Mouse (Mus musculus) kidney, embryonic 16.5 days (tissue): ENCODE measurements around the gene Psmd3. TPM values are rescaled to one million over a fixed set of nuclear protein-coding genes. Genes with fewer than 3 reads are reported as not detected.
A peak's percentile ranks its signal among the peaks of the same experiment; 100 is the strongest.

ENCODE experiments used
- ATAC-seq: fragments of 200-750 bp; cut with Nextera tagmentation; 2 replicates; pipeline ENCODE4 v1.8.0; 2017; ENCODE audit warnings: moderate TSS enrichment; ENCODE audit not compliant: low FRiP score, low TSS enrichment
- H3K27ac ChIP-seq: fragments of 300-500 bp; sonication (generic); 2 replicates; pipeline ENCODE4 v1.5.1; 2014; ENCODE audit warnings: low read length
- H3K27me3 ChIP-seq: fragments of 300-500 bp; sonication (generic); 2 replicates; pipeline ENCODE4 v1.6.1; 2014; ENCODE audit warnings: low read length, control low read depth, mixed read lengths; ENCODE audit not compliant: insufficient read depth
- H3K36me3 ChIP-seq: fragments of 300-500 bp; sonication (generic); 2 replicates; pipeline ENCODE4 v1.6.1; 2014; ENCODE audit warnings: low read length, control low read depth, mixed read lengths; ENCODE audit not compliant: insufficient read depth
- H3K4me1 ChIP-seq: fragments of 300-500 bp; sonication (generic); 2 replicates; pipeline ENCODE4 v1.6.1; 2014; ENCODE audit warnings: low read length, control low read depth, mixed read lengths; ENCODE audit not compliant: insufficient read depth
- H3K4me2 ChIP-seq: fragments of 300-500 bp; sonication (generic); replicated peaks from 2 replicates; pipeline ENCODE4 v1.6.1; 2014; ENCODE audit warnings: low read depth, low read length
- H3K4me3 ChIP-seq: fragments of 300-500 bp; sonication (generic); 2 replicates; pipeline ENCODE4 v1.5.1; 2014; ENCODE audit warnings: mild to moderate bottlenecking, low read length
- H3K9ac ChIP-seq: fragments of 300-500 bp; sonication (generic); replicated peaks from 2 replicates; pipeline ENCODE4 v1.6.1; 2014; ENCODE audit warnings: low read length
- H3K9me3 ChIP-seq: fragments of 300-500 bp; sonication (generic); 2 replicates; pipeline ENCODE4 v1.6.1; 2016; ENCODE audit warnings: low read length, control low read depth
- WGBS: fragments of 180-500 bp; shearing (Covaris S2); extraction: QIAGEN DNeasy Blood & Tissue Kit; methylation state at CpG from one replicate; pipeline ENCODE4 v1.1.7; 2014; 5-methylcytosine and 5-hydroxymethylcytosine counted together
- polyA plus RNA-seq: library from polyadenylated mRNA; unstranded; fragments of >200 nt; fragmentation: Nextera tagmentation; extraction: Ambion mirVana; gene quantifications from 2 replicates; pipeline ENCODE4 v1.2.1, GENCODE M21; 2015

The Psmd3 gene
- polyA plus RNA-seq, 1 experiment from 2014 or later = 303 TPM

DNA sequence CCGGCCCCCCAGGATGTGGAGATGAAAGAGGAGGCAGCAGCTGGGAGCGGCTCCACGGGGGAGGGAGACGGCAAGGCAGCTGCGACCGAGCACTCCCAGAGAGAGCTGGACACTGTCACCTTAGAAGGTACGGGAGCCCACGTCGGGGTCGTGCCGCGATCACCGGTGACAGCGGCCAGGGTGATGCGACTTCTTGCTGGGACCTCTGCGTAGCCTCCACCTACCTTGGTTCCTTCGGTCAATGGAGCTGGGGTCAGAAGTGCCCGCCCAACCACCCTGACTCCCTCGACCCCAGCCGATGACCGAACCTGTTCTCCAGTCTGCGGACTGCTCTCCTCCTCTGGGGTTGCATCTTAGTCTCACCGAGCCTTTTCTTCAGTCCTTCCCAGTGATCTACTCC lies 457 bp downstream of the Psmd3 start:
- ATAC-seq = peak; percentile 13
- H3K9ac ChIP-seq = peak overlapping the region; percentile 99
- H3K4me2 ChIP-seq = peak overlapping the region; percentile 83
- H3K9me3 ChIP-seq = no peaks in the 10 kb centered on the region
- WGBS = under 1% methylated on average over 23 of the region's 23 CpGs
- H3K4me3 ChIP-seq = peak overlapping the region; percentile 97
- H3K27ac ChIP-seq = peak overlapping the region; percentile 81
- H3K4me1 ChIP-seq = peaks cover 42% of the 10 kb centered on the region
- H3K36me3 ChIP-seq = peaks cover 26% of the 10 kb centered on the region
- no peaks in the 10 kb centered on the region for H3K27me3 ChIP-seq

DNA sequence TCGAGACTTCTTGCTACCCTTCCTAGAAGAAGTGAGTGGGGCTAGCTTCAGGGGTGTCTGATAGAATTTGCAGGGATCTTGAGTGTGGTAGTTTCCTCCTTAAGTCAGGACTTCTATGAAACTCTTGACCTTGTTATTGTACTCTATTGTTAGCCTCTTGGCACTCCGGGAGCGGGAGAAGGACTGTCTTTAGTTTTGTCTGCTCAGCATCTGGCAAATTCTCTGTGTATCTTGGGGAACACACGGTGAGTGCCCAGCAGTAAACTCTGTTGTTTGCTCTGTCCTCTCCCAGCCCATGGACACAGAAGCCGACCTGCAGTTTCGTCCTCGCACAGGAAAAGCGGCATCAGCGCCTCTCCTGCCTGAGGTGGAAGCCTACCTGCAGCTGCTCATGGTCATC lies 3.3 kb downstream of the Psmd3 start:
- H3K4me1 ChIP-seq = peaks cover 42% of the 10 kb centered on the region
- 0 out of 2 replicates have a peak overlapping the region, but pooled peaks have one; percentile 26 for H3K9ac ChIP-seq
- 92% methylated on average over 9 of the region's 9 CpGs for WGBS
- no peak overlapping the region for H3K4me2 ChIP-seq
- no peak overlapping the region for H3K4me3 ChIP-seq
- no peak for ATAC-seq
- H3K9me3 ChIP-seq = no peaks in the 10 kb centered on the region
- H3K36me3 ChIP-seq = peaks cover 49% of the 10 kb centered on the region
- no peaks in the 10 kb centered on the region for H3K27me3 ChIP-seq
- H3K27ac ChIP-seq = peak overlapping the region; percentile 91

DNA sequence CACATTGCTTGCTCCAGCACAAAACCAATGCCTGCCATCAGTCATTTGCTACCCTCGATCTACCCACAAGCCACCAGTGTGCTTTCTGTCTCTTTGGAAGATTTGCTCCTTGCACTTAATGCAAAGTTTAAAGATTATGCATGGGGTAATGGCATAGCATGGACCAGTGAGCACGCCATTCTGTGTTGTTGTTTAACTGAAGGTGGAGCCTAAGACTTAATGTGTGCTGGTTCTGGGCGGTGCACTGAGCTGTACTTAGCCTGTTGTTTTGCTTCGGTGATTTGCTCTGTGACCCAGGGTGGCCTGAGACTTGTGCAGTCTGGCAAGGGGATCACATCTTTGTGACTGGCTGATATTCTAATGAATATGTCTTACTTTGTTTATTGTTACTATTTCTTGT lies 4.6 kb downstream of the Psmd3 start:
- no peak overlapping the region for H3K4me3 ChIP-seq
- H3K9ac ChIP-seq = no peak overlapping the region
- WGBS = 57% methylated on average over 4 of the region's 4 CpGs
- H3K4me2 ChIP-seq = no peak overlapping the region
- peak overlapping the region; percentile 91 for H3K27ac ChIP-seq
- peaks cover 62% of the 10 kb centered on the region for H3K36me3 ChIP-seq
- ATAC-seq = peak; percentile 74
- no peaks in the 10 kb centered on the region for H3K9me3 ChIP-seq
- peaks cover 36% of the 10 kb centered on the region for H3K4me1 ChIP-seq
- H3K27me3 ChIP-seq = no peaks in the 10 kb centered on the region

DNA sequence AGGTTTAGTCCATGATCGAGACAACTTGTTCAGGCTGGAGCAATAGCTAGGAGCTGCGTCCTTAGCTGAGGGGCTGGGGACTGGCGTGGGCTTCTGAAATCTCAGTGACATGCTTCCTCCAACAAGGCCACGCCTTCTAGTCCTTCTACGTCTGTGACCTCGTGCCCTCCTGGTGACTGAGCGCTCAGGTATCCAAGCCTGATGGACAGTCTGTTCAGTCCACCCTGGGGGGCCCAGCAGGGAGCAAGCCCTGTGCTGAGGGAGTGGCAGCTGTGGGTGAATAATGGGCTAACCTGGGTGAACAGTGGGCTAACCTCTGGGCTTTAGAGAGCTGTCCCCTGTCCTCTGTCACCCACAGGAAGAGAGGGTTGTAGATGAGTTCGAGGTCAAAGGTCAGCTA lies 5.7 kb downstream of the Psmd3 start:
- Histone ChIP-seq H3K27me3 (no peaks in the 10 kb centered on the region), H3K36me3 (peaks cover 70% of the 10 kb centered on the region), H3K27ac (peak overlapping the region; percentile 88), H3K9ac (no peak overlapping the region), H3K4me3 (no peak overlapping the region), H3K9me3 (no peaks in the 10 kb centered on the region), H3K4me2 (no peak overlapping the region), H3K4me1 (peaks cover 36% of the 10 kb centered on the region)
- no peak for ATAC-seq
- 77% methylated on average over 8 of the region's 8 CpGs for WGBS

DNA sequence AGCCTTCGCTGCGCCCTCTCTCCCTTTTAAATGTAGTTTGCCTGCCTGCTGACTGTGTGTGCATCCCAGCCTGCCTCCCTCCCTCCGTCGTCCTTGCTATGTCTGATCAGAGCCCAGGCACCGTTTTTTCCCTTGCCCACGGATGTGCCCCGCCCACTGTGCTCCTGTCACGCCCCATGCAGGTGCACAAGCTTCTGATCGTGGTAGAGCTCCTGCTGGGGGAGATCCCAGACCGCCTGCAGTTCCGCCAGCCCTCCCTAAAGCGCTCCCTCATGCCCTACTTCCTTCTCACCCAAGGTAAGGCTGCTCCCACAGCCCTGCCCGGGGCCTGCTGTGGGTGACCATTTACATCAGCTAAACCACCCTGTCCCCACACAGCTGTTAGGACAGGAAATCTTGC lies 10.8 kb downstream of the Psmd3 start:
- WGBS = 66% methylated on average over 13 of the region's 13 CpGs
- no peak for ATAC-seq
- H3K27me3 ChIP-seq = no peaks in the 10 kb centered on the region
- no peak overlapping the region for H3K4me2 ChIP-seq
- no peak overlapping the region for H3K4me3 ChIP-seq
- H3K9ac ChIP-seq = no peak overlapping the region
- H3K4me1 ChIP-seq = no peaks in the 10 kb centered on the region
- H3K36me3 ChIP-seq = peaks cover 74% of the 10 kb centered on the region
- H3K9me3 ChIP-seq = no peaks in the 10 kb centered on the region
- H3K27ac ChIP-seq = no peak overlapping the region

DNA sequence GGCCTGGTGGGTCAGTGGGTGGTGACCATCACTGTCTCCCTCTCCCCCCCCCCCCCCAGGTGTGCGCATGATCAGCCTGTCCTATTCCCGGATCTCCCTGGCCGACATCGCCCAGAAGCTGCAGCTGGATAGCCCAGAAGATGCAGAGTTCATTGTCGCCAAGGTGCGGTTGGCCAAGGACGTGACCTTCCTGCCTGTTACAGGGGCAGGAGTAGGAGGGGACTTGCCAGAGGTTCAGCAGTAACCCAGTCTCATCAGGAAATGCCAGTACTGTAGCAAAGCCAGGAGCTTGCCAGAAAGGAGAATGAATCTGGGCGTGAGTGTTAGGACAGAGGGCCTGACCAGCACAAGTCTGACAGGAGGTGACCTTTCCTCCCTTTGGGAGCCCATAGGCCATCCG lies 11.4 kb downstream of the Psmd3 start:
- Histone ChIP-seq H3K4me2 (no peak overlapping the region), H3K4me1 (no peaks in the 10 kb centered on the region), H3K27ac (no peak overlapping the region), H3K36me3 (peaks cover 70% of the 10 kb centered on the region), H3K27me3 (no peaks in the 10 kb centered on the region), H3K9me3 (no peaks in the 10 kb centered on the region), H3K9ac (no peak overlapping the region), H3K4me3 (no peak overlapping the region)
- WGBS = 88% methylated on average over 8 of the region's 9 CpGs
- ATAC-seq = no peak

DNA sequence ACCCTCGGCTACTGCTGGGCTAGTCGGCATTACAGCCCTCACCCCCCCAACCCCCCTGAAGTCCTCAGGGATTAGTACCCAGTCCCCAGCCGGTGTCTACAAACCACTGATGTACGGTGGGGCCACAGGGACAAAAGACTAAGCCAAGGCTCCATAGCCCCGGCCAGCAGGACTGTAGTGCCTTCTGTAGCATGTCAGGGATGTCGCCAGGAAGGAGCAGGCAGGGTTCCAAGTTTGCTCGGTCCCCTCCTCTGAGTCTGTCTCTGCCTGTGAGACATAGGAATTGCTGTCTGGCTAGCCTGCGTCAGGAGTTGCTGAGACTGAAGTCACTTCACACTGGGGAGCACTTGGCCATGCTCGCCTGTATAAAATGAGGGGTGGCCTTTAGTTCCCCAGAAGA lies 11.9 kb downstream of the Psmd3 start:
- H3K4me2 ChIP-seq = no peak overlapping the region
- no peaks in the 10 kb centered on the region for H3K4me1 ChIP-seq
- H3K4me3 ChIP-seq = no peak overlapping the region
- ATAC-seq = no peak
- H3K9me3 ChIP-seq = no peaks in the 10 kb centered on the region
- H3K36me3 ChIP-seq = peaks cover 68% of the 10 kb centered on the region
- WGBS = 73% methylated on average over 9 of the region's 9 CpGs
- no peaks in the 10 kb centered on the region for H3K27me3 ChIP-seq
- H3K27ac ChIP-seq = no peak overlapping the region
- H3K9ac ChIP-seq = no peak overlapping the region

DNA sequence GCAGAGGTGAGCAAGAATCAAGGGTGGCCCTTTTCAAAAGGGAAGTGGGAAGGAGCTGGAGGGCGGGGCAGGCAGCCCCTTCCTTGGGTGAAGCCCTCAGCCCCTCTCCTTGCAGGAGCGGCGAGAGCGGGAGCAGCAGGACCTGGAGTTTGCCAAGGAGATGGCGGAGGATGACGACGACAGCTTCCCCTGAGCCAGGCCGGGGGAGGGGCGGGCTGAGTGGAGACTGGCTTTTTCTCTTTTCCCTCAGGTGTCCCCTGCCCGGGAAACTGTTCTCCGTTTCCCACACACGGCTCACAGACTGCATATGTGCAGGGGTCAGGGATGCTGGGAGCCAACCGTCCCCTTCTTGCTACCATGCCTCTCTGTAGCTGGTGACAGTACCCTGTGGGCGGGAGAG lies 13.1 kb downstream of the Psmd3 start:
- 67% methylated on average over 14 of the region's 14 CpGs for WGBS
- Histone ChIP-seq H3K27me3 (no peaks in the 10 kb centered on the region), H3K9ac (no peak overlapping the region), H3K4me1 (peaks cover 5% of the 10 kb centered on the region), H3K9me3 (no peaks in the 10 kb centered on the region), H3K4me2 (no peak overlapping the region), H3K36me3 (peaks cover 57% of the 10 kb centered on the region), H3K27ac (no peak overlapping the region), H3K4me3 (no peak overlapping the region)
- no peak for ATAC-seq

DNA sequence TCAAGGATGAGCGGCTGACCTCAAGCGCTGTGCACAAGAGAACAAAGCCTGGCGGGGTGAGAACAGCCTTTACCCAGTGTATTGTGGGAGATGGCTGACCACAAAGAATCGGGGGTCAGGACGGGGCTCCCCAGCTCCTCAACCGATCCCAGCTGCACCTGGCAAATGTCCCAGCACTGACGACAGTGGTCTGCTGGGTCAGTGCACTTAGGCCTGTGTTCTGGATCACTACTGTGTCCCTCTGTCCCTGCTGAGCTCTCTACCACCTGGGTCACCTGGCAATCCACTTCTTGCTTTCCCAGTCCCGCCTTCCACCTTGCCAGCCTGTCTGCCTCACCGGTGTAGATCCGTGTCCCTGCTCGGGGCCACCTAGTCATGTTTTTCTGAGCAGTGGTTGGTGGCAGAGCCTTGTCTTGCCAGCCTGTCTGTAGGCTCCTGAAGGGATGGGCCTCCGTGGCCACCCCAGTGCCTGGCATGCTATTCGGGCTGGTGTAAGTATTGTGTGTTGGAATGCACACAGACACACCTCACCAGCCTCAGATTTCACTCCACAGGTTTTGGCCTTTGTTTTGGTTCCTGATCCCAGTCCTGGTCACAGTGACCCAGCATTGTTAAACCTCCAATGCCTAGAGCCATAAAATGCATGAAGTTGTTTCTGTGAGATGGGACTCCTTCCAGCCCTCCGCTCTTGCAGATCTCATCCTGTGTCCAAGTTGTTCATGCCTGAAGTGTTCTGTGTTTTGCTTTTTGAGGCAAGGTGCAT lies 14.3 kb downstream of the Psmd3 start:
- no peak for ATAC-seq
- H3K36me3 ChIP-seq = peaks cover 45% of the 10 kb centered on the region
- no peaks in the 10 kb centered on the region for H3K9me3 ChIP-seq
- H3K4me3 ChIP-seq = no peak overlapping the region
- H3K9ac ChIP-seq = no peak overlapping the region
- peaks cover 17% of the 10 kb centered on the region for H3K4me1 ChIP-seq
- H3K27ac ChIP-seq = 0 out of 2 replicates have a peak overlapping the region, but pooled peaks have one; percentile 20
- no peak overlapping the region for H3K4me2 ChIP-seq
- 77% methylated on average over 14 of the region's 14 CpGs for WGBS
- no peaks in the 10 kb centered on the region for H3K27me3 ChIP-seq

DNA sequence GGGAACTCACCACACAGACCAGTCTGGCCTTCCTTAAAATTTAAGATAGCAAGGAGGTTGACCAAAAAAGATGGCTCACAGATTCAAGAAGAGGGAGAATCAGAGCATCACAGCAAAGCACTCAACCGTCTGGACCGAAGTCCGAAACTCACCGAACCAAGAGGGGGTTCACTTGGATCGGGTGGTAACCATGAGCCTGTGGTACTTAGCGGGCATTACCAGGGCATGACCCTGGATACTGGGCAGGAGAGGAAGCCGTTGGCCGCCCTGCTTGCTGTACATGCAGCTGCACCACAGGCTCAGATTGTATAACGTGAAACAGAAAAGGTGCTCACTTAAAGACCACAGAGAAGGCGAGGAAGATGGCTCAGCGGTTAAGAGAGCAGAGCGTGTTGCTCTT lies 14.9 kb downstream of the Psmd3 start:
- WGBS = 86% methylated on average over 12 of the region's 12 CpGs
- ATAC-seq = no peak

More for the DNA sequence above, 14.9 kb downstream of the Psmd3 start:
- Histone ChIP-seq H3K4me2 (no peak overlapping the region), H3K4me1 (peaks cover 19% of the 10 kb centered on the region), H3K27me3 (no peaks in the 10 kb centered on the region), H3K27ac (no peak overlapping the region), H3K9ac (no peak overlapping the region), H3K9me3 (no peaks in the 10 kb centered on the region), H3K36me3 (peaks cover 39% of the 10 kb centered on the region), H3K4me3 (no peak overlapping the region)
